Mouse (Mus musculus) monocyte, adult 2 months (primary cell): ENCODE measurements around the gene Slc25a22.

ENCODE experiments used
- DNase-seq, 2 experiments: peaks; one replicate each; pipeline ENCODE4 v3.0.0; 2022; ENCODE audit warnings: low spot score in 2 of 2, low read depth in 1 of 2

The Slc25a22 gene

DNA sequence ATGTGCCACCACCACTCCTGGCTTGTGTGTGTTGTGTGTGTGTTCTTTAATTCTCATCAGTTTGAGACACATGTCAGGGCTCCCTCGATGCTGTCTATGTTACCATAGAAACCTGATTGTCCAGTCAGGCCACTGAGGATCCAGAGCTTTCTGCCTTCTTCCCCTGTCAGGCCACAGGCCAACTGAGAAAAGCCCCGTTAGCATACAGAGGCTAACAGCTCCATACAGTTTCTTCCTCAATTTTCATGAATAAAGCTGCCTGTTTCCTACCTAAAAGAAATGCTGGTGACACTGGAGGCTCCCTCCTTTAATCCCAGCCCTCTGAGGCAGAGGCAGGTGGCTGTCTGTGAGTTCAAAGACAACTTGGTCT lies 1.2 kb downstream of the Slc25a22 start:
- DNase-seq, result no peak

- no peak for DNase-seq
Measured at GRCm38 (mm10) chr7:141435856-141436522, 1.7 kb downstream of the Slc25a22 start.

DNA sequence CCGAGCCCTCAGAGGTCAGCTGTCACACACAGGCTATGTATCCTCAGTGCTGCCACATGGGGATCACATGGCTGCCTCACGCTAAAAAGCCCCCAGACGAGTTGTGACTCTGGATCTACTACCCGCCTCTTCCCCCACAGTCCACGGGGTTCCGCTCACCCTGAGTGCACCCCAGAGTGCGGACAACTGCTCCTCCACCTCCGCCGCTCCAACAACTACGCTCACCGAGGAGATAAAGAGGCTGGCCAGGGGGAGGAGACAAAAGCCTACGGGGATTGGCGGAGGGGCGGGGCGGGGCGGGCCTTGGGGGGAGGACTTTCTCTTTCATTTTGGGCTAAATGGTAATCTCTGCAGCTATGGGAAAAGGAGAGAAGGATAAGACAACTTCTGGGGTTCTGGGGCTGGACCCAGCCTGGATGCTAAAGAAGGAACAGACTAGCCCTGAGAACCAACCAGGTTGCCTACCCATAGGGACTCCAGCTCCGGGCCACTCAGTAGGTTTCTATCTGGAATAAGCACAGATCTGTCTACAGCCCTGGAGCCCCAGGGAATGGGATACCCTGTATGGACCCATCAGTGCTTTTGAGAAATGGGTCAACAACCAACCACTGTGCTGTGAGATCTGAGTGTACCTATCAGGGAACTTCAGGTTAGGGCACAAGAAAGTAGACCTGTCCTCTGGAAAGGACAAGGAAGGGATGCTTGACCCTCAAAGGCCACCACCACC lies 2.4 kb downstream of the Slc25a22 start:
- DNase-seq, result no peak

DNA sequence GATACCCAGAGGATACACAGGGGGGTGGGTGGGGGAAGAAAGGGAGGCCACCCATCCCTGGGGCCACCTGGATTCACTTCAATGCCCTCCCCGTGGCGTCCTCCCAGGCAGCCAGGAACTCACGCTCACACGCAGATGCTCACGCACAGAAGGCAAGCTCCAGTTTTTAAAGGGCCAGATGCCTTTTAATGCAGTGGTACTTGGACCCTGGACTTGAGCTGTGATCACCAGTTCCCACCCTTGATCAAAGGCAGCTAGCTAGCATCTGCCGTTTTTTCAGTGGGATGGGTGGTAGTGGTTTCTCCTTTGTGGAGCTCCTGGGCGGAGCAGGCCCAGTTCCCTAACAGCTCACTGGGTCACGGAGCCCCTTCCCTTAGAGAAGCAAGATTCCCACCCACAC lies 3.2 kb downstream of the Slc25a22 start:
- no peak for DNase-seq

- DNase-seq, result no peak
Measured at GRCm38 (mm10) chr7:141433517-141434400, 3.9 kb downstream of the Slc25a22 start.

DNA sequence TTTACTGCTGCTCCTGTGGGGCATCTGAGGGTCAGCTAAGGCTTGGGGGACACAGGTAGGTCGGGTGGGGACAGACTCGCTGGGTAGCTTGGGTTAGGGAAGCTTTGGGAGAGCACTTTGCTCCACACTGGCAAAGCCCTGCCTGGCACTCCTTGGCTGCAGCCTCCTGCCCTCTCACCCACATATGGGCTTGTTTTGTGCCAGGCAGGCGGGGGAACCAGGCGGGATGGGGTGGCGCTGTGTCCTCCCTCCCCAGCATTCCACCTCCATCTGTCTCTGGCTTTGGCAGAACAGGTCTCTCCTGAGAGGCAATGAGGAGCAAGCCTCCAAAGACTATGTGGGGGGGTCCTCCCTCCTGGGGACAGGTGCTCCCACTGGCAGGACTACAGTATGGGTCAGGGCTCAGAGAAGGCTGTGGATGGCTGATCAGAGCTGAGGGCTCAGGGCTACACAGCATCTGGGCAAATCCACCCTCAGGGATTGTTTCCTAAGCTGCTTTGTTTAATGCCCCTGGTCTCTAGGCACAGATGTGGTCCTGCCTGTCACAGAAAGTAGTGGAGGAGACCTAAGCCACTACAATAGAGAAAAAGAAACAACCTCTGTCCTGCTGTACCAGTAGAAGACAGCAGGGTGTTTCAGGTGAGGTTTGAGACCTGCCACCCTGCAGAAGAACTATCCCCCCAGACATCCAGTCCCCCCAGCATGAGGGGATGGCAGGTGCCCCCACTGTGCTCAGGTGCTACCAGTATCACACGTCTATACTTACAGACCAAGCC lies 4.8 kb downstream of the Slc25a22 start:
- DNase-seq, result no peak

DNA sequence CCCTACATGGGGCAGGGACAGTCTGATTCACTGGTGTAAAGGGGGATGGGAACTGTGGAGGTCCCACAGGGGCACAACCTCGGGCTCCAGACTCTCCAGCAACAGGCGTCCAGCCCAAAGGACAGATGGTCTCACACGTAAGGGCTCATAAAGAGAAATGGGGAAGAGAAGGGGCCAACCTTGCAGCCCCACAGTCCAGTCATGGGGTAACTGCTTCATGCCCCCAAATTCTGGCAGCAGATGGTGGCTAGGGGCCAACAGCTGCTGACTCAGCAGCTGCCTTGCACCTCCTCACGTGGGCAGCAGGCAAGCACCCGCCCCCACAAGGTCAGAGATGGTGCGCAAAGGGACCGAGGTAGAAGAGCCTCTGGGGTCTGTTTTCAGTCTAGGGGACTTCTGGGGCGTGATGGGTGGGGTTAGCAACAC lies 5.5 kb downstream of the Slc25a22 start:
- no peak for DNase-seq

DNA sequence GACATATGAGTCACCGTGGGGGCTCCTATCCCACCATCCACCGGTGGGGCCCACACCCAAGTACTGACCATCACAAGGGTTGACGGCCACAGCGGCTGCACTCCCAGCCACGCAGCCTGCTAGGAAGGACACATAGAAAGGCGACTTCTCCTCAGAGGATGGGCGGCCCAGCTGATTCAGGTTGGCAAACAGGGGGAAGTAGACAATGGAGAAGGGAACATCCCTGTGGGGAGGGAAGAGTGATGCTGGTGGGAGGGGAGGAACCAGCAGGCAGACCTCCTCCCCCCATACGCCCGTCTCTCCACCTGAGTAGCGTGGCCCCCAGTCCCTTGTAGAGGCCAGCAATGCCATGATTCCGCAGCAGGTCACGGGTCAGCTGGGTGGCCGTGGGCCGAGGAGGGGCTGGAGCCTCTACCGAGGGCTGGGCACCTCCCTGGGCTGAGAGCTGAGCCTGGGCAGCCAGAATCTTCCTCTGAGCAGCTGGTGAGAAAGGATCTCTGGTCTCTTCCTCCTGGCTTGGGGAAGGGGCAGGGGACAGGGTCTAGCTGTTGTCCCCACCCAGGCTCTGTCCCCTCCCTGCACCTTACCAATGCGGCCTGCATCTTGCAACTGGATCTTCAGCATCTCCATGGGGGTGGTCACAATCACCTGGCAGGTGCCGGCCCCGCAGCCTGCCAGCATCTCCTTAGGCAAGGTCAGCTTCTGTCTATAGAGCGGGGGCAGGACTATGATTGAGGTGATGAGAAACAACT lies 6.1 kb downstream of the Slc25a22 start:
- DNase-seq, result no peak

GRCm38 (mm10) chr7:141430585-141431240 lies 7.0 kb downstream of the Slc25a22 start:
- DNase-seq, result no peak

DNA sequence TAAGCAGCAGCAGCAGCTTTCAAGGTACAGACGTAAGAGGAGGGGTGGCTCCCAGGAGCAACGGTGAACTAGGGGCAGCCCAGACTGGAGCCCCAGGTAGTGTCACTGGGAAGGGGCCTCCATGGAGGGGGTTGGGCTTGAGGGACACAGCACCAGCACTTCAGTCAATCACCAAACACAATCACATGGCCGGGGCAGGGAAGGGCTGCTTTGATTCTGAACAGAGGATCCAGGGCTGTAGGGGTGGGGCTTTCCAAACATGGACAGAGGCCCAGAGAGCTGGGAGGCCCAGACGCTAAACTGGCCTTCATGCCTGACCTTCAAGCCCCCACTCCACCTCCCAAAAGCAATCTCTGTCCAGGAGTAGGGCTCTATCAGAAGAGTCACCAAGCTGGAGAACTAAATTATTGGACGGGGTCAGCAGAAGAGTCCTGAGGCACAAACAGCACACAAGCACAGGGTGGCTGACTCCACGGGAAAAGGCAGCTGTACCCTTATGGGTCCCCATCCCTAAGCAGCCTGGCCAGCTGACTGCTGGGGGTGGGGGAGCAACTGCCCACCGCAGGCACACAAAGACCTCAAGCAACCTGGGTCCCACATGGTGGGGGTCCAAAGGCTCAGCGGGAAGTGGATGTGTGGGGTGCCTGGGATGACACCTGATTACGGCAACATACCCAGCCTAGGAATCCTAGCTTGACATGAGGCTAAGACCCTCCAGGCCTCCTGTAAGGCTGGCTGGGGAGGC lies 7.7 kb downstream of the Slc25a22 start:
- no peak for DNase-seq

- no peak for DNase-seq
Measured at GRCm38 (mm10) chr7:141429310-141429709, 8.4 kb downstream of the Slc25a22 start, which contains the start of gene Cend1. TSS of gene Cend1 (minus strand) at chr7:141429491.

DNA sequence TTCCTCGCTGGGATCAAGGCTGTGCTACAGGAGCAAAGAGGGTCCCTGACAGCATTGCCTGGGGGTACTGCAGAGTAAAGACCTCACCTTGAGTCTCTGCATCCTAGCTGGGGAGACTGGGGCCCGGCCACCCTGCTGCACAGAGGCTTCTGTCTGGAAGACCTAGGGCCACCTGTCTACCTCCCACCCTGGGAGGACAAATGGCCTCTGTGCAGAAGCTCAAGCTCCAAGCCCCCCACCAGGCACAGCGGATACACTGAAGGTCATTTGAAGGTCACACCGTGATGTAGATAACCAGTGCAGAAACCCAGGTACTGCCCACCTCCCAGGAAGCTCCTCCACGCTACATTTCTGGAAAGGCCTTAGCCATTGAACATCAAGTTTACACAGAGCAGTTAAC lies 9.0 kb downstream of the Slc25a22 start:
- DNase-seq, result no peak

GRCm38 (mm10) chr7:141426948-141427730 lies 10.6 kb downstream of the Slc25a22 start:
- no peak for DNase-seq

GRCm38 (mm10) chr7:141423811-141424210 lies 13.9 kb downstream of the Slc25a22 start:
- no peak for DNase-seq

- DNase-seq, result no peak
Measured at GRCm38 (mm10) chr7:141420030-141420702, 17.5 kb downstream of the Slc25a22 start.

- DNase-seq, result peak in 1 of 2 experiments; percentile 47
Measured at GRCm38 (mm10) chr7:141418970-141419369, 18.7 kb downstream of the Slc25a22 start.
